Mouse (Mus musculus) limb, embryonic 11.5 days (tissue): ENCODE measurements around the gene Ddx27. TPM values are rescaled to one million over a fixed set of nuclear protein-coding genes. Genes with fewer than 3 reads are reported as not detected.

ENCODE experiments used
- ATAC-seq: fragments of 200-750 bp; cut with Nextera tagmentation; 2 replicates; pipeline ENCODE4 v1.8.0; 2017; ENCODE audit warnings: low read depth; ENCODE audit not compliant: insufficient number of reproducible peaks, low FRiP score, low TSS enrichment
- DNase-seq: peaks from one replicate; pipeline ENCODE4 v3.0.0-alpha.2; 2015; ENCODE audit warnings: low spot score
- H3K27ac ChIP-seq: fragments of 300-500 bp; sonication (generic); replicated peaks from 2 replicates; pipeline ENCODE4 v1.5.1; 2014; ENCODE audit warnings: low read depth, mild to moderate bottlenecking, low read length
- H3K27me3 ChIP-seq: fragments of 300-500 bp; sonication (generic); 2 replicates; pipeline ENCODE4 v1.6.1; 2014; ENCODE audit warnings: mild to moderate bottlenecking, low read length, mixed read lengths; ENCODE audit not compliant: control insufficient read depth, insufficient read depth
- H3K36me3 ChIP-seq: fragments of 300-500 bp; sonication (generic); 2 replicates; pipeline ENCODE4 v1.6.1; 2014; ENCODE audit warnings: mild to moderate bottlenecking, low read length, moderate library complexity, mixed read lengths; ENCODE audit not compliant: control insufficient read depth, insufficient read depth
- H3K4me1 ChIP-seq: fragments of 300-500 bp; sonication (generic); 2 replicates; pipeline ENCODE4 v1.6.1; 2014; ENCODE audit warnings: low read length, mixed read lengths; ENCODE audit not compliant: control insufficient read depth, insufficient read depth
- H3K4me2 ChIP-seq: fragments of 300-500 bp; sonication (generic); 2 replicates; pipeline ENCODE4 v1.6.1; 2014; ENCODE audit warnings: low read depth, mild to moderate bottlenecking, moderate library complexity; ENCODE audit not compliant: severe bottlenecking
- H3K4me3 ChIP-seq: fragments of 300-500 bp; sonication (generic); 2 replicates; pipeline ENCODE4 v1.5.1; 2014; ENCODE audit warnings: low read depth, low read length
- H3K9ac ChIP-seq: fragments of 300-500 bp; sonication (generic); 2 replicates; pipeline ENCODE4 v1.6.1; 2014; ENCODE audit warnings: mild to moderate bottlenecking, low read length
- H3K9me3 ChIP-seq: fragments of 300-500 bp; sonication (generic); 2 replicates; pipeline ENCODE4 v1.6.1; 2016; ENCODE audit warnings: low read length; ENCODE audit not compliant: control insufficient read depth
- WGBS: fragments of 180-500 bp; shearing (Covaris S2); extraction: QIAGEN DNeasy Blood & Tissue Kit; methylation state at CpG from one replicate; pipeline ENCODE4 v1.1.7; 2014; 5-methylcytosine and 5-hydroxymethylcytosine counted together
- polyA plus RNA-seq: library from polyadenylated mRNA; unstranded; fragments of >200 nt; fragmentation: Nextera tagmentation; extraction: Ambion mirVana; gene quantifications from 2 replicates; pipeline ENCODE4 v1.2.1, GENCODE M21; 2014

Ddx27 gene
- polyA plus RNA-seq, 1 experiment from 2014 or later: 49.3 TPM

DNA sequence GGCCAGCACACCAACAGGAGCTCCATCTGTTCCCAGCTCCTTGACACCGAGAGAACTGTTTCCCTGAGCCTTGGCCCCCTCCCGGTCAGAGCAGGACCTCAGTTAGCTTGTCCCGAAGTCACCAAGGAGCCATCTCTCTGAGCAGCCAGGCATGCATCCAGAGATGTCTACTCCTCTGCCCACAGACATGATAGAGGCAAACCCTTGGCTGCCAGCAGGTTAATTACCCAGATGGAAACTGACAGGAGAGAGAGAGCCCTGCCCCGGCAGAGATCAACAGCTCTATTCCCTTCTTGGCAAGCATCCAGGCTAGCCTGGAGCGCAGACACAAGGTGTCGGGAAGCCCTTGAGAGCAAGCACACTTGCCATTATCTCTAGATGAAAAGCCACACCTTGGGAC lies 55.3 kb downstream of the Ddx27 start:
- no peak overlapping the region for H3K4me3 ChIP-seq
- peaks cover 8% of the 10 kb centered on the region for H3K36me3 ChIP-seq
- H3K27ac ChIP-seq: no peak overlapping the region
- WGBS: 87% methylated on average over 6 of the region's 6 CpGs
- no peak for ATAC-seq
- no peak overlapping the region for H3K4me2 ChIP-seq
- H3K27me3 ChIP-seq: no peaks in the 10 kb centered on the region
- no peak for DNase-seq
- peaks cover 6% of the 10 kb centered on the region for H3K4me1 ChIP-seq
- H3K9ac ChIP-seq: no peak overlapping the region
- no peaks in the 10 kb centered on the region for H3K9me3 ChIP-seq

DNA sequence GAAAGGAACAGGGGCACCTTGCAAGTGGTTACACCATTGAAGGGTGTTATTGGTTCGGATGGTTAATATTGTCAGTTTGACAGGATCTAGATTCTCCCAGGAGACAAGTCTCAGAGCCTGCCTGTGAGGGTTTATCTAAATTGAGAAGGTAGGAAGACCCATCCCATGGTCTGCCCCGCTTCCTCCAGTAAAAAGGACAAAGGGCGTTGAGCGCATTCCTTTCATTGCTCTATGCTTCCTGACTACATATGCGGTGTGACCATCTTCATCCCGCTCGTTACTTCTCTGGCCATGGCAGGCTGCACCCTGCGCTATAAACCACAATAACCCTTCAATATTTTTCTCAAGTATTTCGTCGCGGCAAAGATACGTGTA lies 56.3 kb downstream of the Ddx27 start:
- 20% methylated on average over 12 of the region's 12 CpGs for WGBS
- Histone ChIP-seq H3K4me1 (no peaks in the 10 kb centered on the region), H3K27ac (no peak overlapping the region), H3K9me3 (no peaks in the 10 kb centered on the region), H3K9ac (no peak overlapping the region), H3K4me2 (peak overlapping the region; percentile 47), H3K4me3 (peak overlapping the region; percentile 27), H3K36me3 (no peaks in the 10 kb centered on the region), H3K27me3 (no peaks in the 10 kb centered on the region)
- ATAC-seq (no peak), DNase-seq (no peak)

DNA sequence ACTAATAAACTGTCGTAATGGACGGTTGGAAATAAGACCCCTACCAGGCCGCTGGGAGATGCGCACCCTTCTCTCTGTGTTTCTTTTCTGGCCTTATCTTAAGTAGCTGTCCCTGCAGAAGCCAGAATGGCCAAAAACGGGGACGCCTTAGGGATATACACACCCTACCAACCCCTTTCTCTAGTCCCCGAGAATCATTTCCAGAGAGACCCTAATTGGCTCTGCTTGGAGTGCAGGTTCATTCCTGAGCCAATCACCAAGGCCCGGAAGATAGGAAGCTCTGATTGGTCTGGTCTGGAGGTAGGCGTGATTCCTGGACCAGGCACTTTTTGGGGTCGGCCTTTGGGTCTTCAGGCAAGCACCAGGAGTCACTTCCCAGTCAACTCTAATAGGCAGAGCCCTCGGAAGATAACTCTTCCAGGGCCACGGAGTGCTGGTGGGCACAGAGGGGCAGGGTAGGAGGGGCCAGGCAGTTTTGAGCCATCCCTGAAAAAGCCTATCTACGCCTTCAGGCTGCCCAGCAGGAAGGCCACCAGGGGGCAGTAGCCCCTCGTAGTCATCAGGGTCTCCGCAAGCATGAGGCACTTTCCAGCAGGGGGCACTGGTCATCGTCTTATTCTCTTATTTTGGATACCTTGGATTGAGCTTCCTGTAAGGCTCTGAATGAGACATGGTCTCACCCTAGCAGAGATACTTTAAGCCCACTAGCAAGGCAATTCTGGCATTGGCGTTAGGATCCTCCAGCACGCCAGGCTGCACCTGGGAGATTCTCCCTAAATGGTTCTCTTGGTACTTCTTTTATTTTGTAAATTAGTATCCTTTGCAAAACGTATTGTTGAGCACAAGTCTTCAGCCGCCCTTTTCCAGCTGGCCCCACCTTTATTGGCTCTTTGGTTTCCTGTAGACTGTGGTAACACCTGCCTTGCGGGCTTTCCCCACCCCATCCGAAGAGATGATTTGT lies 56.9 kb downstream of the Ddx27 start:
- no peaks in the 10 kb centered on the region for H3K9me3 ChIP-seq
- peak overlapping the region; percentile 47 for H3K4me2 ChIP-seq
- H3K27me3 ChIP-seq: no peaks in the 10 kb centered on the region
- DNase-seq (peak; percentile 98), ATAC-seq (peak; percentile 88)
- peak overlapping the region; percentile 27 for H3K4me3 ChIP-seq
- H3K9ac ChIP-seq: no peak overlapping the region
- H3K27ac ChIP-seq: no peak overlapping the region
- no peaks in the 10 kb centered on the region for H3K4me1 ChIP-seq
- H3K36me3 ChIP-seq: no peaks in the 10 kb centered on the region
- 10% methylated on average over 22 of the region's 22 CpGs for WGBS

DNA sequence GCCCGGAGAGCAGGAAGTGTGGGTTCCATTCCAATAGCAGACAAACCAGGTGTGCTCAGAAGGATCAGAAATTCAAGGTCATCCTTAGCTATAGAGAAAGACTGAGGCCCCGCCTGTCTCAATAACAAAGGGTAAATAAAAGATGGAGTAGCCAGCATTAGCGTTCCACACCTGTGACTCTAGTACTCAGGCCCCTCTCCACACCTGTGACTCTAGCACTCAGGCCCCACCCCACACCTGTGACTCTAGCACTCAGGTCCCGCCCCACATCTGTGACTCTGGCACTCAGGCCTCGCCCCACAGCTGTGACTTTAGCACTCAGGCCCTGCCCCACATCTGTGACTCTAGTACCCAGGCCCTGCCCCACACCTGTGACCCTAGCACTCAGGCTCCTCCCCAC lies 59.6 kb downstream of the Ddx27 start:
- Histone ChIP-seq H3K4me2 (no peak overlapping the region), H3K9ac (no peak overlapping the region), H3K27me3 (no peaks in the 10 kb centered on the region), H3K27ac (no peak overlapping the region), H3K4me3 (no peak overlapping the region), H3K9me3 (no peaks in the 10 kb centered on the region), H3K4me1 (no peaks in the 10 kb centered on the region), H3K36me3 (no peaks in the 10 kb centered on the region)
- DNase-seq (no peak), ATAC-seq (no peak)
- 91% methylated on average over 5 of the region's 5 CpGs for WGBS

DNA sequence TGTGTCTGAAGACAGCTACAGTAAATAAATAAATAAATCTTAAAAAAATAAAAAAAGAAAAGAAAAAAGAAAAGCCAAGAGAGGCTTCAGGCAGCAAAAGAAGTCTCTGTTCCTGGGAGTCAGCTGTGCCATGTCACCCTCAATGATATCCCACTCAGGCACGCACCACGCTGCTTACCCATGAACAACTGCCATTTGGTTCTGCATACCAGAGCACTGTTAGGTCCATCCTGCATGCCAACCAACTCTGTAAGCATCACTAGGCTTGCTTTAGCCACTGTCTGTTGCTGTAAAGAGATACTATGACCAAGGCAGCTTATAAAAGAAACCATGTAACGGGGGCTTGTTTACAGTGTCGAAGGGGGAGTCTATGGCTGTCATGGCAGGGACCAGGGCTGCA lies 61.4 kb downstream of the Ddx27 start:
- H3K27me3 ChIP-seq: no peaks in the 10 kb centered on the region
- ATAC-seq: no peak
- no peaks in the 10 kb centered on the region; the same call in 1 of the 2 replicates for H3K4me1 ChIP-seq
- no peak overlapping the region for H3K27ac ChIP-seq
- no peaks in the 10 kb centered on the region for H3K36me3 ChIP-seq
- 94% methylated on average over 4 of the region's 4 CpGs for WGBS
- DNase-seq: no peak
- no peak overlapping the region for H3K4me3 ChIP-seq
- H3K4me2 ChIP-seq: no peak overlapping the region
- H3K9ac ChIP-seq: no peak overlapping the region
- no peaks in the 10 kb centered on the region for H3K9me3 ChIP-seq

DNA sequence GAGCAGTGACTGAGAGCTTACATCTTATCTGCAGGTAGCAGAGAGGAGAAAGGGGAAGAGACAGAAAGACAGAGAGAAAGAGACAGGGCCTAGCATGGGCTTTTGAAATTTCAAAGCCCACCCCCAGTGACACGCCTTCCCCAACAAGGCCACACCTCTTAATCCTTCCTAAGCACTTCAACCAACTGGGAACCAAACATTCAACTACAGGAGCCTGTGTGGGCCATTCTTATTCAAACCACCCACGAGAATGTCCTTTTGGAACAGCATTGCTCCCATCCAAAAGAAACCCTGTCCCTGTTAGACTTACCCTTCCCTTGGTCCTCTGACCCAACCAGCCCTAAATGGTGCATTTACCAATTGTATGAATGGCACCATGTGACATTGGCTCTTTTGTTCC lies 61.8 kb downstream of the Ddx27 start:
- DNase-seq: no peak
- 76% methylated on average over 2 of the region's 2 CpGs for WGBS
- H3K4me1 ChIP-seq: peaks cover 4% of the 10 kb centered on the region; the same call in 1 of the 2 replicates
- ATAC-seq: no peak
- no peaks in the 10 kb centered on the region for H3K36me3 ChIP-seq
- H3K9me3 ChIP-seq: no peaks in the 10 kb centered on the region
- no peak overlapping the region for H3K27ac ChIP-seq
- no peaks in the 10 kb centered on the region for H3K27me3 ChIP-seq
- no peak overlapping the region for H3K4me2 ChIP-seq
- no peak overlapping the region for H3K4me3 ChIP-seq
- H3K9ac ChIP-seq: no peak overlapping the region

DNA sequence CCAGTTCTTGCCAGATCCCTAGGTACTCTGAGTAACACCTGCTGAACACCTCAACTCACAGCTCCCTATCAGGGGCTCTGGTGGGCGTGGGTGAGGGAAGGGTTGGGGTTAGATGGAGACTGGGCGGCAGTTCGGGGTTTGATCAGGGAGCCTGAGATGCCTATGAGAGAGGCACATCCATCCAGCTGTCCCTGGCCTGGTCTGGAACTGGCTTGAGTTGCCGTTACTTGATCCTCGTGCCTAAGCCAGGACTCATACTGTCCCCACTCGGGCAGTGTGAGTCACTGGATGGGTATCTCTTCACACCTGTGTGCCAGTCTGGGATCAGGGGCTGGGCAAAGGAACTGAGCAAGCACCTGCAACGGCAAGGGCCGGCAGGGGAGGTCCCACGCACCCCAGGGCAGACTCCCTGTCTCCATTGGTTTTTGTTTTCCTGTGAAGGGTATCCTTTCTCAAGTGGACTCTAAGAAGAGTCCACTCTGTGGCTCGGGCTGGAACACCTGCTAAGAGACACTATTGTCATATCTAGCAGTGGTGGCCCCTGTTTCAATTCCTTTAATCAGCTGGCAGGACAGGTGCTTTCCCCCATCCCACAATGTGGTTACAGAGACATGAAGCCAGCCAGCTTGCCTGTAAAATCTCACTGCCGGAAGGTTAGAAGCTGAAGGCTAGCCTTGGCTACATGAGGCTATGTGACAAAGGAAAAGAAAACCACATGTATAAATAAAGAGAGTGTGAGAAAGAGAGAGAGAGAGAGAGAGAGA lies 62.4 kb downstream of the Ddx27 start:
- Histone ChIP-seq H3K36me3 (no peaks in the 10 kb centered on the region), H3K9me3 (no peaks in the 10 kb centered on the region), H3K4me3 (no peak overlapping the region), H3K9ac (no peak overlapping the region), H3K27me3 (no peaks in the 10 kb centered on the region), H3K4me2 (no peak overlapping the region), H3K4me1 (peaks cover 8% of the 10 kb centered on the region; the same call in 1 of the 2 replicates), H3K27ac (no peak overlapping the region)
- ATAC-seq (no peak), DNase-seq (no peak)
- 90% methylated on average over 11 of the region's 11 CpGs for WGBS

DNA sequence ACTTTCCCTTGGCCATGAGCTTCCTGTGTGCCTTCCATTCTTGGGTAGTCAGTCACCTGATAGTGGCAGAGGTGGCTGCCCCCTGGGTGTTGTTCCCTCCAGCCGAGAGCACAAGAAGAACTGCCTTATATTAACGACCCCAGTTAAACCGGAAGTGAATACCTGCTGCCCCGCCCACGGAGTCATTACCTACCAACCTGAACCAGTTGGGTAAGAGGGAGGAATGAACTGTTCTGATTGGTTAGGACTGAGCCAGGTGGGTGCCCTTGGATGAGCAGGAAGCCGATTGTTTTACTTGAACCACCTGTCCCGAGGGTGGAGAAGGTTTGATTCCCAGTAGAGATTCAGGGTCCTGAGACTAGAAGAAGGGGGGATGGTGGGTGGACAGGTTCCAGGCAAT lies 63.5 kb downstream of the Ddx27 start:
- no peak for ATAC-seq
- 42% methylated on average over 7 of the region's 7 CpGs for WGBS
- H3K9me3 ChIP-seq: no peaks in the 10 kb centered on the region
- H3K27ac ChIP-seq: no peak overlapping the region
- H3K36me3 ChIP-seq: no peaks in the 10 kb centered on the region
- DNase-seq: no peak
- no peaks in the 10 kb centered on the region for H3K27me3 ChIP-seq
- H3K9ac ChIP-seq: no peak overlapping the region
- no peak overlapping the region for H3K4me3 ChIP-seq
- H3K4me2 ChIP-seq: no peak overlapping the region
- H3K4me1 ChIP-seq: peaks cover 8% of the 10 kb centered on the region; the same call in 1 of the 2 replicates
